Mouse (Mus musculus): ENCODE results near the gene Wdr82. TPM values are rescaled to one million over a fixed set of nuclear protein-coding genes. Genes with fewer than 3 reads are reported as not detected.

Gene Wdr82
- polyA plus RNA-seq, 1 experiment, result 140 TPM

DNA sequence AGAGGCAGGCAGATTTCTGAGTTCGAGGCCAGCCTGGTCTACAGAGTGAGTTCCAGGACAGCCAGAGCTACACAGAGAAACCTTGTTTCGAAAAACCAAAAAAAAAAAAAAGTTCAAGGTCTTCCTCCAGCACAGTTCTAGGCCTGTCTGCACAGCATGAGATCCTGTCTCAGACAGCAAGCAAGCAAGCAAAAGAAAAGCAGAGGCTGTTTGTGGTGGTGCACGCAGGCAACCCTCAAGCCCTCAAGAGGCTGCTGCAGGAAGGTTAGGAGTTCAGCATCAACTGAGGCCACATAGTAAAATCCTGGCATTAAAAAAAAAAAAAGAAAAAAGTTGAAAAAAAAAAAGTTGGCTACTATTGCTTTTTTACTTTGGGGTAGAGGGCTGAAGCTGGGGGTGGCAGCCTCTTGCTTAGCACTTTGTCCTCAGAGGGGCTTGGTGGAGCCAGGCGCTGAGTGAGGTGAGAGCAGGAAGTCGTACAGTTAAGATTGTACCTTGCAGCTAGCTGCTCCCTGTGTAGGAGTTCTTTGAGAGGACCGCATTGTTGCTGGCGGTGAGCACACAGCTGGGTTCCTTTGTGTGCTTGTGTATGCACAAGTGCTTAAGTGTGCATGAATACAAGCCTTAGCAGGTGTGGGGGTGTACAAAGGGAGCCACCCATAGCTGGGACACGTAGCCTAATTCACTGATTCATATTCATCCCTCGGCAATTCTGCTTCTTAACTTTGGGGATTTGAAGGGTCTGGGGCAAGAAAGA, 40.3 kb downstream of the Wdr82 start:
- TF ChIP-seq CTCF (IDR thresholded peaks at IDR 0.05; ENCODE audit: borderline replicate concordance, insufficient read depth, low read depth, low read length) (no peak), POLR2A (IDR thresholded peaks at IDR 0.05; ENCODE audit: borderline replicate concordance, insufficient read depth, low read length) (no peak)
- peaks cover 29% of the 10 kb centered on the region for H3K4me1 ChIP-seq (ENCODE audit: control insufficient read depth, insufficient read depth, low read length)
- 82% methylated on average over 9 of the region's 9 CpGs for WGBS
- H3K27me3 ChIP-seq (ENCODE audit: control insufficient read depth, insufficient read depth, low read length), result no peaks in the 10 kb centered on the region
- no peak overlapping the region for H3K27ac ChIP-seq (ENCODE audit: insufficient read depth, low read length)
- no peak for DNase-seq
- no peak overlapping the region for H3K4me3 ChIP-seq (replicated peaks; ENCODE audit: insufficient read depth, low read depth, low read length)

DNA sequence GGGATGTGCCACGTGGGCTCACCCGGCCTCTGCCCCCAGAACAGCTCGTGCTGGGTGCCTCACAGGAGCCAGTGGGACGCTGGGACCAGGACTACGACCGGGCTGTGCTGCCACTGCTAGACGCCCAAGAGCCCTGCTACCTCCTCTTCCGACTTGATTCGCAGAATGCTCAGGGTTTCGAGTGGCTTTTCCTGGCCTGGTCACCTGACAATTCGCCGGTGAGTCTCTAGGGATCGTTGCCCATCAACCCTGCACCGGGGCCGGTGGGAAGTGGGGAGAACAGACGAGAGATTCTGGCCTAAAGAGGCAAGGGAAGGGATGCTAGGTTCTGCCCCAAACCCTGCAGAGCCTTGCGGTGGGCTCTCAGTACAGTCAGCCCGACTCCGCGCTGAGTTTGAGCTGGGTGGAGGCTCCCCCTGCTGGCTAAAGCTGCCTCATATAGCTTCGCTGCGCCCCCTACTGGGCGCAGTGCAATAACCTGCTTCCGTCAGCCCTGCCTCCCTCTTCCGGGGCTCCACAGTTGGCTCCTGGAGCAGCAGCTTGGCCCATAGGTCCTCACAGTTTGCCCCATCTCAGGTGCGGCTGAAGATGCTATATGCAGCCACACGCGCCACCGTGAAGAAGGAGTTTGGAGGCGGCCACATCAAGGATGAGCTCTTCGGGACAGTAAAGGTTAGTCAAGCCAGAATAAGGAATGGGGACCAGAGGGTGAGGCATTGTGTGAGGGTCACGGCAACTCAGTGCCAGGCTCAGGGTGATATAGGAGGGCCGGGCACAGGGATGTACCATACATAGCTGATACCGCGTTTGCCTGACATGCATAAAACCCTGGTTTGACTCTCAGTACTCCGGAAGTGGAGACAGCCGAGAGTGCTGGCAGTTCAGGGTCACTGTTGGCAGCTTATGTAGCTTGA, 41.2 kb downstream of the Wdr82 start:
- 14% methylated on average over 37 of the region's 37 CpGs for WGBS
- H3K4me3 ChIP-seq (replicated peaks; ENCODE audit: insufficient read depth, low read depth, low read length), result peak overlapping the region; percentile 43
- peak; percentile 100 for TF ChIP-seq CTCF (IDR thresholded peaks at IDR 0.05; ENCODE audit: borderline replicate concordance, insufficient read depth, low read depth, low read length)
- no peak for TF ChIP-seq POLR2A (IDR thresholded peaks at IDR 0.05; ENCODE audit: borderline replicate concordance, insufficient read depth, low read length)
- peak; percentile 82 to 88 for DNase-seq
- peak overlapping the region; percentile 32; the same call in 1 of the 2 replicates for H3K27ac ChIP-seq (ENCODE audit: insufficient read depth, low read length)
- H3K27me3 ChIP-seq (ENCODE audit: control insufficient read depth, insufficient read depth, low read length), result no peaks in the 10 kb centered on the region
- peaks cover 20% of the 10 kb centered on the region for H3K4me1 ChIP-seq (ENCODE audit: control insufficient read depth, insufficient read depth, low read length)

DNA sequence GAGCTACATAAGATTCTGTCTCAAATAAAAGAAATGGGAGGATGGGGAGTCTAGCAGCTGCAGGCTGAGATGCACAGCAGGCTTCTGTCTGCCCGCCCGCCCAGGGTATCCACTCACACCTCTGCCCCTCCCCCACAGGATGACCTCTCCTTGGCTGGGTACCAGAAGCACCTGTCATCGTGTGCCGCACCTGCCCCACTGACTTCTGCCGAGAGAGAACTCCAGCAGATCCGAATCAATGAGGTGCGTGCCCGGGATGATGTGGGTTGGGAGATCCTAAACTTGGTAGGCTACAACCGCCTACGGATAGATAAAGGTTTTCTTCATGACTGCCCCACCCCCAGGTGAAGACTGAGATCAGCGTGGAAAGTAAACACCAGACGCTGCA, 41.9 kb downstream of the Wdr82 start:
- Histone ChIP-seq H3K4me3 (replicated peaks; ENCODE audit: insufficient read depth, low read depth, low read length) (no peak overlapping the region), H3K27me3 (ENCODE audit: control insufficient read depth, insufficient read depth, low read length) (no peaks in the 10 kb centered on the region), H3K4me1 (ENCODE audit: control insufficient read depth, insufficient read depth, low read length) (peaks cover 18% of the 10 kb centered on the region; the same call in 1 of the 2 replicates), H3K27ac (ENCODE audit: insufficient read depth, low read length) (no peak overlapping the region)
- whole genome bisulfite sequencing, result 80% methylated on average over 12 of the region's 12 CpGs
- TF ChIP-seq CTCF (IDR thresholded peaks at IDR 0.05; ENCODE audit: borderline replicate concordance, insufficient read depth, low read depth, low read length), result no peak
- TF ChIP-seq POLR2A (IDR thresholded peaks at IDR 0.05; ENCODE audit: borderline replicate concordance, insufficient read depth, low read length), result no peak
- no peak for DNase-seq

DNA sequence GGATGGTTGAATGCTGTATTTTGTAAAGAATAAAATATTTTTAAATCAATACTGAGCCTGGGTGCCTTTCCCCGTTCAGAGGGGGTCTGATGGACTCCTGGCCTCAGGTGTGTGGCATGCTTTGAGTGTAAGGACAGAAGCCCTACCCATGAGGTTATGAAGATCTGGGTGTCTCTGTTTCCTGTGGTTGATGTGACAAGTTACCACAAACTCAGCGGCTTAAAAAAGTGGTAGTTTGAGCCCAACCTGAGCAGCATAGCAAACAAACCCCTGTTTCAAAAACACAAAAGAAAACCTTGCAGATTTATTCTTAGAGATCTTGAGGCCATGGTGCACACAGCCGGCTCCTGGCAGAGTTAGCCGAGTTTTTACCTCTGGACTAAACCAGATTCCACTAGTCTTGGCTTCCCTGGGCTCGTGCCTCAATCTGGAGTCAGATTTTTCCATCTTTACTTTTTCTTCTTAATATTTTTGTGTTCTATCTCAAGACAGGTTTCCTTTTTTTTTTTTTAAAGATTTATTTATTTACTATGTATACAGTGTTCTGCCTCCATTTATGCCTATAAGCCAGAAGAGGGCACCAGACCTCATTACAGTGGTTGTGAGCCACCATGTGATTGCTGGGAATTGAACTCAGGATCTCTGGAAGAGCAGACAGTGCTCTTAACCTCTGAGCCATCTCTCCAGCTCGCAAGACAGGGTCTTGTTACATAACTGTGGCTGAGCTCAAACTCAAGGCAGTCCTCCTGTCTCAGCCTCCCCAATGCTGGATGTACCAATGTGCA, 44.8 kb downstream of the Wdr82 start:
- DNase-seq, result no peak
- peaks cover 9% of the 10 kb centered on the region; the same call in 1 of the 2 replicates for H3K4me1 ChIP-seq (ENCODE audit: control insufficient read depth, insufficient read depth, low read length)
- H3K4me3 ChIP-seq (replicated peaks; ENCODE audit: insufficient read depth, low read depth, low read length), result no peak overlapping the region
- no peaks in the 10 kb centered on the region for H3K27me3 ChIP-seq (ENCODE audit: control insufficient read depth, insufficient read depth, low read length)
- TF ChIP-seq POLR2A (IDR thresholded peaks at IDR 0.05; ENCODE audit: borderline replicate concordance, insufficient read depth, low read length) (no peak), CTCF (IDR thresholded peaks at IDR 0.05; ENCODE audit: borderline replicate concordance, insufficient read depth, low read depth, low read length) (no peak)
- H3K27ac ChIP-seq (ENCODE audit: insufficient read depth, low read length), result no peak overlapping the region
- 81% methylated on average over 6 of the region's 6 CpGs for WGBS

DNA sequence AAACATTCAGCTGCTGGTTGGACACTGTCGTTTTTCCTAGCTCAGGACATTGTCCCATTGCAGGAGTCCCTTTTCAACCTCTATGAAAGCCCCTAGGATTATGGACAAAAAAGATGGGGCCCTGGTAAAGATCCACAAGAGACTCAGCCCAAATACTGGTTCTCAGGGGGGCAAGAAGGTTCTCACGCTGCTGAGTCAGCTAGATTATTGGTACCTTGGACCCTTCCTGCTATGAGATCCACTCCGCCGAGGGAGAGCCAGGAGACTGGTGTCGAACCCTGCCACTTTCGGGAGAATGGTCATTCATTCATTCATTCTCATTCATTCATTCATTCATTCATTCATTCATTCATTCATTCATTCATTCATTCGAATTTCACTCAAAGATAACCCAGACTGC, 46.2 kb downstream of the Wdr82 start:
- Histone ChIP-seq H3K27me3 (ENCODE audit: control insufficient read depth, insufficient read depth, low read length) (no peaks in the 10 kb centered on the region), H3K4me1 (ENCODE audit: control insufficient read depth, insufficient read depth, low read length) (peaks cover 3% of the 10 kb centered on the region; the same call in 1 of the 2 replicates), H3K27ac (ENCODE audit: insufficient read depth, low read length) (no peak overlapping the region), H3K4me3 (replicated peaks; ENCODE audit: insufficient read depth, low read depth, low read length) (no peak overlapping the region)
- no peak for DNase-seq
- TF ChIP-seq CTCF (IDR thresholded peaks at IDR 0.05; ENCODE audit: borderline replicate concordance, insufficient read depth, low read depth, low read length), result no peak
- no peak for TF ChIP-seq POLR2A (IDR thresholded peaks at IDR 0.05; ENCODE audit: borderline replicate concordance, insufficient read depth, low read length)
- 84% methylated on average over 7 of the region's 7 CpGs for WGBS

DNA sequence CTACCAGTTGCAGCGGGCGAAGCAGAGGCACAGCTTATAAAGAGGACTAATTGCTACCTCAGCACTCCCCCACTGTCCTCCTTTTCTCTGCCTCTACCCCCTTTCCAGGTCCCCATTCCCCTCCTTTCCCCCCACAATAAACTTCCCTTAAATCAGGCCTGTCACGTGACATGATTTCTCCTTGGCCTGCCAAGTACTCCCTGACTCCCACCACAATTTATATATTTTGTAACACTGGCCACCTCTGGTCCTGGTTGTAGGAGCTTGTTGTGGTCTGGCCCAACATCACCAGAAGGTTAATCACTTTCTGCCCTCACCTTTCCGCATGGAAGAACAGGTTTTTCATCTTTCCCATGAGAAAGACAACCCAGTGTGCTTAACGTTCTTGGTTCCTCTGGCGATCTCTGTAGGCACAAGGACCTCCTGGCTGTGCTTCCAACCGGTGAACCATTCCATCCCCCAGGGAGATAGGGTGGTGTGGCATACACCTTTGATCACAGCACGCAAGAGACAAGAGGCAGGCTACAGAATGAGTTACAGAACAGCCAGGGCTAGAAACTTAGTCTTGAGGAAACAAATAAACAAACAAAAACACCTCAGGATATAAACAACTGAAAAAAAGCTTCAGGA, 50.3 kb downstream of the Wdr82 start:
- no peak for TF ChIP-seq POLR2A (IDR thresholded peaks at IDR 0.05; ENCODE audit: borderline replicate concordance, insufficient read depth, low read length)
- no peak for TF ChIP-seq CTCF (IDR thresholded peaks at IDR 0.05; ENCODE audit: borderline replicate concordance, insufficient read depth, low read depth, low read length)
- Histone ChIP-seq H3K27me3 (ENCODE audit: control insufficient read depth, insufficient read depth, low read length) (no peaks in the 10 kb centered on the region), H3K4me1 (ENCODE audit: control insufficient read depth, insufficient read depth, low read length) (no peaks in the 10 kb centered on the region), H3K27ac (ENCODE audit: insufficient read depth, low read length) (no peak overlapping the region), H3K4me3 (replicated peaks; ENCODE audit: insufficient read depth, low read depth, low read length) (no peak overlapping the region)
- WGBS, result 67% methylated on average over 8 of the region's 8 CpGs
- no peak for DNase-seq
